Mouse (Mus musculus) macrophage (primary cell): Measurements from ENCODE around the gene Alg10b. TPM values are rescaled to one million over a fixed set of nuclear protein-coding genes. Genes with fewer than 3 reads are reported as not detected.
"Not testable (repeated sequence)": the region's sequence is repeated elsewhere in the genome, so short reads cannot be mapped to it uniquely, and the experiment has no call there.

Source experiments
- H3K27ac ChIP-seq: fragments of 350-480 bp; formaldehyde crosslinking; 2 replicates; pipeline ENCODE4 v1.9.0; 2021
- H3K36me3 ChIP-seq: fragments of 350-480 bp; formaldehyde crosslinking; 2 replicates; pipeline ENCODE4 v1.9.0; 2021; ENCODE audit errors: inconsistent target
- H3K4me3 ChIP-seq: fragments of 350-480 bp; formaldehyde crosslinking; 2 replicates; pipeline ENCODE4 v1.9.0; 2021; ENCODE audit errors: inconsistent target
- H3K79me2 ChIP-seq: fragments of 350-480 bp; formaldehyde crosslinking; 2 replicates; pipeline ENCODE4 v1.9.0; 2021; ENCODE audit errors: inconsistent target
- WGBS: methylation state at CpG from one replicate; pipeline ENCODE4 v1.1.7; 2026; ENCODE audit warnings: inconsistent platforms; ENCODE audit not compliant: missing documents; 5-methylcytosine and 5-hydroxymethylcytosine counted together
- polyA plus RNA-seq: library from polyadenylated mRNA; stranded (reverse); fragments of 250-400 nt; gene quantifications from 3 replicates; pipeline ENCODE4 v1.2.4, GENCODE M21; 2018; ENCODE audit warnings: inconsistent platforms
- total RNA-seq, 78 experiments: library from RNA; depleted of rRNA; stranded (reverse); fragments of 250-400 nt; gene quantifications; 1 replicate in 9 of 78; 2 replicates in 24 of 78; 3 replicates in 43 of 78; 4 replicates in 2 of 78; pipeline ENCODE4 v1.2.4; 2018; ENCODE audit warnings: inconsistent platforms in 56 of 78

Alg10b gene
- 10 to 100 TPM in 13 of 26 experiments, 1 to 10 TPM in 13; 1.9 to 30.1 (median 10.4) TPM for total RNA-seq (2018; cell fraction: chromatin; rRNA removed)
- total RNA-seq (2018; cell fraction: cytosol; rRNA removed), result 10 to 100 TPM; 14.7 to 35.0 (median 22.8) TPM
- total RNA-seq (2018; cell fraction: nucleus; rRNA removed), result 10 to 100 TPM; 13.7 to 82.3 (median 34.6) TPM
- polyA plus RNA-seq, result 16.4 to 27.0 TPM (median 17.4 TPM) in 3 replicates

- Histone ChIP-seq H3K36me3 (peaks cover 18% of the 10 kb centered on the region), H3K79me2 (peaks cover 24% of the 10 kb centered on the region), H3K27ac (peak within 1 kb of the TSS; percentile 38), H3K4me3 (peak within 1 kb of the TSS; percentile 78)
- WGBS, result under 1% methylated on average over 54 of the region's 59 CpGs
These were observed at the start of gene Alg10b for GRCm38 (mm10) chr15:90223969-90224750. TSS of gene Alg10b (plus strand) at chr15:90224311.

GRCm38 (mm10) chr15:90183108-90183507 lies 41.0 kb upstream of the Alg10b start:
- not testable (repeated sequence) for H3K27ac ChIP-seq, H3K36me3 ChIP-seq, H3K4me3 ChIP-seq, H3K79me2 ChIP-seq
- 89% methylated on average over 8 of the region's 8 CpGs for WGBS

DNA sequence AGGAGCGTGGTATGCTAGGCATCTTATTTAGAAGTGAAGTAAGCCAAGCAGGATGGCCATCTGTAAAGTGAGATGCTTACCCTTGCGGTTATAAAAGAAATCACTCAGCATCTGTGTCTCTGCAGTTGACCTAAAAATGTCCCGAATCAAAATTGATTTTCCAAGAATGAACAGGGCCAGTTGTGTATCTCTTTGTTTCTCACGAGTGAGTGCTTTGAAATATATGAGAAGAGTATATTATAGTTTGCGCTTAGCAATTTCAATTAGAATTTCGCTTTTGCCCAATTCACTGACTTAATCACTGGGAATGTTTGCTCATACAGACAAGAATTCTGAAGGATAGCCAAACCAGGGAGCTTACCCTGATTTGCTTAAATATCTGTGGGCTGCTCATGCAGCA lies 40.6 kb upstream of the Alg10b start:
- WGBS, result 92% methylated on average over 6 of the region's 6 CpGs

DNA sequence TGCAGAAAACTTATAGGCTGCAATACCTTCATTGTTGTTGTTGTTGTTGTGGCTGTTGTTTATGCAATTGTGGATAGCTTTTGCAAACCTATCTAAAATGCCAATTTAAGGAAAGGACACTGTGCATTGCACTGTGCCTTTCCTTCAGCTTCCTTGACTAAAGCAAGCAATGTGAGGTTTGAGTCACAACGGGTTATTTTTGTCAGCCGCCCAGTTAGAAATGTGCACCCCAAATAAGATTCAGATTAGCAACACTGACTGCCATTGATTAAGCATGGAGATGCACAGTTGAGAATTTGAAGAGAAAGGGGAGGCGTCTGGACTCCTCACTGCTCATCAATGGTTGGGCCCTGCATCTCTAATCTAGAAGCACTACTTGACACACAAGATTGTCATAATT lies 39.4 kb upstream of the Alg10b start:
- WGBS, result 98% methylated on average over 3 of the region's 3 CpGs
- H3K79me2 ChIP-seq, result no peaks in the 10 kb centered on the region
- H3K27ac ChIP-seq, result no peak overlapping the region
- H3K4me3 ChIP-seq, result no peak overlapping the region
- no peaks in the 10 kb centered on the region for H3K36me3 ChIP-seq

More for the DNA sequence above, 40.6 kb upstream of the Alg10b start:
- Histone ChIP-seq H3K79me2 (no peaks in the 10 kb centered on the region), H3K27ac (no peak overlapping the region), H3K4me3 (no peak overlapping the region), H3K36me3 (no peaks in the 10 kb centered on the region)

DNA sequence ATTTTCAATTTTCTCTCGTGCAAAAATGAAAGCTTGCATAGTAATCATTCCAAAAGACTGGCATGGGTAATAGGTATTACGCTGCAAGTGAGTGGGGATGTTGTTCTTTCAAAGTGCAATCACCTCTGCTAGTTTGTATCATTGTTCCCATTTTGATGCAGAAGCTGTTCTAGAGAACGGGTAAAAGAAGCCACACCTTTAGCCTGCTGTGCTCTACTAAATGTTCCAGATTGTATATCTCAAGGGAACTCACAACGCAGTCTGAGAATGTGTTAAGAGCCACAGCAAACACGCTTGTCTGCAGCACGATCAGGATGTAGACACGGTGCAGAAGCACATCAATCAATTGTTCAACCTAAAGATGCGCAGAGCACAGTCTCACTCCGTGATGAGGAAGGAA lies 34.6 kb upstream of the Alg10b start:
- Histone ChIP-seq H3K79me2 (no peaks in the 10 kb centered on the region), H3K4me3 (no peak overlapping the region), H3K36me3 (no peaks in the 10 kb centered on the region), H3K27ac (no peak overlapping the region)
- 28% methylated on average over 9 of the region's 9 CpGs for WGBS

DNA sequence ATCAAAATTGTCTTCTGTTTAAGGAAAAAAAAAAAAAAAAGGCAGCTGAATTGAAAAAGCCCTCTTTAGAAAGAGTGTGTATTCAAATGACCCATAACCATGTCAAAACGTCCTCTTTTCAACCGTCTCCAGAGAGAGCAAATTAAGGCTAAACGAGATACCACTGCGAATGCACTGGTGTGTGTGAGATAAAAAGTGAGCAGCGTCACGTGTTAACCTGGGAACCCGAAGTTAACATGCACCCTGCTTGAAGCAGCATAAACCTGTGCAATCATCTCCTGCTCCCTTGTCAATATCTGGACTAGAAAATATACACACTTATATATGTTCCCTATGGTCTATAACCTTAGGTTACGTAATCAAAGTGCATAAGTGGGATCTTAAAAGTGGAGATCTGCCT lies 10.2 kb upstream of the Alg10b start:
- WGBS, result 93% methylated on average over 8 of the region's 8 CpGs
- H3K27ac ChIP-seq, result no peak overlapping the region
- no peaks in the 10 kb centered on the region for H3K36me3 ChIP-seq
- no peak overlapping the region for H3K4me3 ChIP-seq
- H3K79me2 ChIP-seq, result no peaks in the 10 kb centered on the region

DNA sequence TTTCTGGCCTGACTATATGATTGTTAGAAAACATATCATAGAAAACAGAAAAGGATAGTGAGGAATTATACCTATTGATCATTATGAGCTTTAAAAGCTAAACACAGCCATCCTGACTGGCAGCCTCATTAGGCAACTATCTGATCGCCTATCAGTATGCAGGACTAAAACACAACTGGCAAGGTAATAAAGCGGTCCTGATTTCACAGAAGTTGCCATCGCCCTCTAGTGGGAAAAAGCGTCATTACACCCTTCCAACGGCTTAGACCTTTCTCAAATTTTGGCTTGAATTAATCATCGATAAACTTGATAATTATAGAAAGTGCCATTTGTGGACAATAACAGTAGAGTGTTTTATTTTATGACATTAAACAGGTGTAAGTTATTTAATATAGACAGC lies 9.2 kb upstream of the Alg10b start:
- no peak overlapping the region for H3K27ac ChIP-seq
- no peaks in the 10 kb centered on the region for H3K36me3 ChIP-seq
- 8% methylated on average over 6 of the region's 6 CpGs for WGBS
- no peak overlapping the region for H3K4me3 ChIP-seq
- H3K79me2 ChIP-seq, result no peaks in the 10 kb centered on the region

- 61% methylated on average over 4 of the region's 4 CpGs for WGBS
These were observed 1.0 kb downstream of the Alg10b start for GRCm38 (mm10) chr15:90225058-90225575.

DNA sequence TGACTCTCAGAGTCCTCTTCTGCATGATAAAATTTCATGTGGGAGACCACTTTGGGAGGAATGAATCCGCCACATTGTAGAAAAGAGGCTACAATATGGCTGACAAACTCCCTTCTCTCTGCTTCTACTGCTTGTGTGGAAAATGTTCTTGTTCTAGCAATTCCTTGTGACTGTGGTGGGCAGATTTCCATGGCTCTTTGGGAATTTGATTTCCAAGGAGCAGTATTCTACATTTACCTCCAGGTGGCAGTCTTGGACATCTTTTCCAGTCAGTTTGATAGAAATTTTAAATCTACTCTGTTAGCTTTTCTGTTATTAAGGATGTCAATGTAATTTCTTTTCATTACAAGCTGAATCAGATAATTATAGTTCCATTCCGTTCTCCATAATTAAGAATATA lies 13.5 kb downstream of the Alg10b start:
- H3K79me2 ChIP-seq, result no peaks in the 10 kb centered on the region
- no peaks in the 10 kb centered on the region; the same call in 1 of the 2 replicates for H3K36me3 ChIP-seq
- no peak overlapping the region for H3K4me3 ChIP-seq
- no peak overlapping the region for H3K27ac ChIP-seq
- WGBS, result 80% methylated on average over 2 of the region's 2 CpGs

More at GRCm38 (mm10) chr15:90225058-90225575, 1.0 kb downstream of the Alg10b start:
- Histone ChIP-seq H3K79me2 (peaks cover 24% of the 10 kb centered on the region), H3K27ac (0 out of 2 replicates have a peak overlapping the region, but pooled peaks have one; percentile 38), H3K4me3 (peak overlapping the region; percentile 78), H3K36me3 (peaks cover 25% of the 10 kb centered on the region)

DNA sequence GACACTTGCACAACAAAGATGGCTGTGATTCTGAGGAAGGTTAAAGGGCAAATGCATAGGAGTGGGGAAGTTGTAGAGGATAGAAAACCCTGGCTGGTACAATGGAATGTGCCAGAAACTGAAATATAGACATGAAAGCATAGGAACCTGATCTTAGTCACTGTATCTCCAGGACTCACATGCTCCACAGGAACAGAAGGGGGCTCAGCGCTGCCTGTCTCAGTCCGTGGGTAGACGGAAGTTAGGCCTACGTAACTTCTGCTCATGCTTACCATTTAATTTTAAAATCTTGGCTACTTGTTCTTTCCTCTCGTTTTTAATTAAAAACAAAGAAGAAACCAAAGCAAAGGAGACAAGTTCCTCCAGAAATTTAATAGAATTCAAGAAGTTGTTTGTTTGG lies 20.0 kb downstream of the Alg10b start:
- no peak overlapping the region for H3K4me3 ChIP-seq
- WGBS, result 88% methylated on average over 5 of the region's 5 CpGs
- H3K27ac ChIP-seq, result no peak overlapping the region
- no peaks in the 10 kb centered on the region for H3K79me2 ChIP-seq
- H3K36me3 ChIP-seq, result no peaks in the 10 kb centered on the region

DNA sequence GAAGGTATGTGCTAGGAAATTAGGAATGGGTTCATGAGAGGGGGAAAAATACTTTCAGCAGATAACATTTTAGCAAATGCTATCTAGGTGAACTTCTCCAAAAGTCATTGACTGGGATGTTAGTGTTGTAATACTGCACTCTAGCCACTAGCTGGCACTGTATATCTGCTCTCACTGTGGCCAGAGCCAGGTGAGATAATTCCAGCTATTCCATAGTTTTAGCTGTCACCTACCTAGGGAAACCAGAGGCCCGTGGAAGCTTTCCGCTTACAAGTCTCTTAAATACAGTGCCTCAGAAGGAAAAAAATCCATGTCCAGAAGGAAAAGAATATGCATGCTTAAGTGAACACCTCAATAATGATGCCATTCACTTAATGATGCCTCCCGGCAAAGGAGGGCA lies 25.6 kb downstream of the Alg10b start:
- Histone ChIP-seq H3K4me3 (no peak overlapping the region), H3K79me2 (no peaks in the 10 kb centered on the region), H3K36me3 (no peaks in the 10 kb centered on the region), H3K27ac (no peak overlapping the region)
- WGBS, result 80% methylated on average over 3 of the region's 3 CpGs

DNA sequence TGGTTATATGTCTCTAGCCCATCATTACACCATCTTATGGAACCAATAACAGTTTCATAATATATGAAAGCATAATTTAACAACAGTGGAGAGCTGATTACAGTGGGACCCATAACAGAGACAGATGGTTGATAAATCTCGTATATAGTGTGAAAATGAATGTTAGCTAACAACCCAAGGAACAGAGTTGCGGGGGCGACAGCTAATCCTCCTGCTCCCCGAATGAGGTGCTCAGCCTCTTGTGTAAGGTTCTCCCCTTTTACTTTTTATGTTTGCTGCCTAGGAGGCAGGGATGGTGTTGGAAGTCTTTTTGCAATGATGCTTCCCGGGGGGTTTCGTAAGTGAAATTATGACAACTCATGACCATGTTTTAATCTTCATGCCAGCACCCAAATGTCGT lies 58.8 kb downstream of the Alg10b start:
- H3K27ac ChIP-seq, result no peak overlapping the region
- no peaks in the 10 kb centered on the region for H3K79me2 ChIP-seq
- H3K4me3 ChIP-seq, result no peak overlapping the region
- 90% methylated on average over 7 of the region's 7 CpGs for WGBS
- H3K36me3 ChIP-seq, result no peaks in the 10 kb centered on the region
